22 mouse cellular contexts compared by ENCODE assay signal in genomic region chr12:40978719-40979500, GRCm38 (mm10). TPM values are rescaled to one million over a fixed set of nuclear protein-coding genes. Genes with fewer than 3 reads are reported as not detected.
DNase-seq lines count a peak whose midpoint lies in the region; ATAC-seq and TF ChIP-seq lines count a peak whose summit lies in the region.
"Had no signal": no experiment of that assay in that cellular context is flagged by ENCODE, and none has a peak within 500 bp of the region (broad histone marks: within the 10 kb centered on the region; RNA-seq: fewer than 3 reads in every experiment).

No protein-coding gene starts in this region.

- DNase-seq in heart, adult 11 months, result peak; percentile 29
- no peak for DNase-seq in heart, postnatal 14 days
- no peak for DNase-seq in intestine, embryonic 14.5 days (ENCODE audit: low spot score)
- DNase-seq in left cerebral cortex, postnatal 36 days (ENCODE audit: low spot score in 2 of 2), result no peak
- no peak for DNase-seq in limb, embryonic 10.5 days (ENCODE audit: low spot score)
- DNase-seq: adrenal gland, postnatal 14 days; cerebellum, adult 8-10 months; embryo, embryonic 11 days; gastrocnemius, postnatal 25 days; heart, adult 2 months had no signal

- intact Hi-C loops in heart, postnatal 14 days (cut with DNase I), result no loop called here
- intact Hi-C loops in left cerebral cortex, postnatal 36 days (cut with DNase I), result no loop called here

- WGBS in intestine, embryonic 14.5 days, result 81% methylated on average over 2 of the region's 2 CpGs
- WGBS in intestine, postnatal 0 days, result 50% methylated on average over 2 of the region's 2 CpGs
- 93% methylated on average over 2 of the region's 2 CpGs for WGBS in limb, embryonic 10.5 days

- H3K4me2 ChIP-seq in intestine, embryonic 14.5 days (ENCODE audit: low read length), result no peak overlapping the region
- H3K4me2 ChIP-seq in intestine, postnatal 0 days (replicated peaks; ENCODE audit: low read depth), result no peak overlapping the region
- H3K4me2 ChIP-seq: embryonic facial prominence, embryonic 13.5 days; forebrain, embryonic 12.5 days; forebrain, embryonic 15.5 days; heart, embryonic 13.5 days; hindbrain, embryonic 12.5 days; hindbrain, embryonic 15.5 days had no signal

- no peak overlapping the region for H3K27ac ChIP-seq in intestine, embryonic 14.5 days (ENCODE audit: low read depth)
- H3K27ac ChIP-seq in intestine, postnatal 0 days (ENCODE audit: low read depth, low read length), result no peak overlapping the region
- H3K27ac ChIP-seq in limb, embryonic 10.5 days, result no peak overlapping the region
- H3K27ac ChIP-seq: embryonic facial prominence, embryonic 10.5 days; embryonic facial prominence, embryonic 13.5 days; forebrain, embryonic 12.5 days; forebrain, embryonic 15.5 days; heart, adult 2 months; heart, embryonic 10.5 days; heart, embryonic 13.5 days; hindbrain, embryonic 12.5 days; hindbrain, embryonic 15.5 days had no signal

- H3K9me3 ChIP-seq in intestine, embryonic 14.5 days (ENCODE audit: control insufficient read depth, low read length), result no peaks in the 10 kb centered on the region
- no peaks in the 10 kb centered on the region for H3K9me3 ChIP-seq in intestine, postnatal 0 days (ENCODE audit: control insufficient read depth)
- H3K9me3 ChIP-seq in limb, embryonic 10.5 days (replicated peaks), result no peaks in the 10 kb centered on the region
- H3K9me3 ChIP-seq: embryonic facial prominence, embryonic 10.5 days; embryonic facial prominence, embryonic 13.5 days; forebrain, embryonic 12.5 days; forebrain, embryonic 15.5 days; G1E; heart, embryonic 10.5 days; heart, embryonic 13.5 days; hindbrain, embryonic 12.5 days; hindbrain, embryonic 15.5 days had no signal

- peak; percentile 80 for ATAC-seq in intestine, embryonic 14.5 days (replicated peaks; ENCODE audit: low FRiP score, low TSS enrichment, low read depth)
- ATAC-seq in intestine, postnatal 0 days, result peak; percentile 93
- ATAC-seq: forebrain, embryonic 15.5 days; Patski had no signal

- no peaks in the 10 kb centered on the region for H3K36me3 ChIP-seq in intestine, embryonic 14.5 days (ENCODE audit: control insufficient read depth, insufficient read depth, low read length)
- no peaks in the 10 kb centered on the region for H3K36me3 ChIP-seq in intestine, postnatal 0 days (ENCODE audit: control insufficient read depth, insufficient read depth)
- H3K36me3 ChIP-seq in limb, embryonic 10.5 days, result no peaks in the 10 kb centered on the region
- H3K36me3 ChIP-seq: embryonic facial prominence, embryonic 10.5 days; embryonic facial prominence, embryonic 13.5 days; forebrain, embryonic 12.5 days; forebrain, embryonic 15.5 days; G1E; heart, embryonic 10.5 days; heart, embryonic 13.5 days; hindbrain, embryonic 12.5 days; hindbrain, embryonic 15.5 days had no signal

- no peak overlapping the region for H3K9ac ChIP-seq in intestine, embryonic 14.5 days (ENCODE audit: low read length)
- H3K9ac ChIP-seq in intestine, postnatal 0 days (ENCODE audit: low read depth, low read length), result no peak overlapping the region
- H3K9ac ChIP-seq: embryonic facial prominence, embryonic 13.5 days; forebrain, embryonic 12.5 days; forebrain, embryonic 15.5 days; heart, embryonic 13.5 days; hindbrain, embryonic 12.5 days; hindbrain, embryonic 15.5 days had no signal

- no peaks in the 10 kb centered on the region for H3K4me1 ChIP-seq in intestine, embryonic 14.5 days (replicated peaks; ENCODE audit: control insufficient read depth, insufficient read depth, low read length)
- H3K4me1 ChIP-seq in intestine, postnatal 0 days (replicated peaks; ENCODE audit: control insufficient read depth, insufficient read depth, low read length), result no peaks in the 10 kb centered on the region; the same call in 1 of the 2 replicates
- no peaks in the 10 kb centered on the region for H3K4me1 ChIP-seq in limb, embryonic 10.5 days
- H3K4me1 ChIP-seq: embryonic facial prominence, embryonic 10.5 days; embryonic facial prominence, embryonic 13.5 days; forebrain, embryonic 12.5 days; forebrain, embryonic 15.5 days; heart, embryonic 10.5 days; heart, embryonic 13.5 days; hindbrain, embryonic 12.5 days; hindbrain, embryonic 15.5 days had no signal

- TF ChIP-seq CTCF in intestine, postnatal 0 days (IDR thresholded peaks at IDR 0.05; ENCODE audit: low read depth), result no peak

- H3K27me3 ChIP-seq in intestine, embryonic 14.5 days (replicated peaks; ENCODE audit: control insufficient read depth, insufficient read depth, low read length), result no peaks in the 10 kb centered on the region
- H3K27me3 ChIP-seq in intestine, postnatal 0 days (replicated peaks; ENCODE audit: control insufficient read depth, insufficient read depth, low read length), result no peaks in the 10 kb centered on the region
- H3K27me3 ChIP-seq in limb, embryonic 10.5 days (ENCODE audit: low read depth, poor library complexity, severe bottlenecking), result no peaks in the 10 kb centered on the region
- H3K27me3 ChIP-seq: embryonic facial prominence, embryonic 13.5 days; forebrain, embryonic 12.5 days; forebrain, embryonic 15.5 days; heart, embryonic 13.5 days; hindbrain, embryonic 12.5 days; hindbrain, embryonic 15.5 days; Patski had no signal

- H3K4me3 ChIP-seq in intestine, embryonic 14.5 days (ENCODE audit: low read depth, low read length), result no peak overlapping the region
- no peak overlapping the region for H3K4me3 ChIP-seq in intestine, postnatal 0 days (ENCODE audit: low read depth, low read length)
- no peak overlapping the region for H3K4me3 ChIP-seq in limb, embryonic 10.5 days
- H3K4me3 ChIP-seq: embryonic facial prominence, embryonic 10.5 days; embryonic facial prominence, embryonic 13.5 days; erythroblast, embryonic 14.5 days; forebrain, embryonic 12.5 days; forebrain, embryonic 15.5 days; heart, adult 2 months; heart, embryonic 10.5 days; heart, embryonic 13.5 days; hindbrain, embryonic 12.5 days; hindbrain, embryonic 15.5 days had no signal

RNA-seq across cellular contexts. Expression of gene Immp2l, which starts 45.0 kb away (rescaled TPM):
- 1 to 10 TPM; 8.2 to 9.9 TPM for total RNA-seq in heart, postnatal 14 days (2021)
- polyA plus RNA-seq in intestine, embryonic 14.5 days (2014; fragmentation: Nextera tagmentation; extraction: Ambion mirVana), result 18.6 and 20.5 TPM in 2 replicates
- 30.5 and 35.1 TPM in 2 replicates for polyA plus RNA-seq in intestine, postnatal 0 days (2015; fragmentation: Nextera tagmentation; extraction: Ambion mirVana)
- total RNA-seq in left cerebral cortex, postnatal 36 days (2021), result 1 to 10 TPM; 5.4 to 6.4 TPM
- polyA plus RNA-seq in limb, embryonic 10.5 days (2016; fragmentation: Nextera tagmentation; extraction: Ambion mirVana), result 8.5 and 10.6 TPM in 2 replicates
